In the genomic region with DNA sequence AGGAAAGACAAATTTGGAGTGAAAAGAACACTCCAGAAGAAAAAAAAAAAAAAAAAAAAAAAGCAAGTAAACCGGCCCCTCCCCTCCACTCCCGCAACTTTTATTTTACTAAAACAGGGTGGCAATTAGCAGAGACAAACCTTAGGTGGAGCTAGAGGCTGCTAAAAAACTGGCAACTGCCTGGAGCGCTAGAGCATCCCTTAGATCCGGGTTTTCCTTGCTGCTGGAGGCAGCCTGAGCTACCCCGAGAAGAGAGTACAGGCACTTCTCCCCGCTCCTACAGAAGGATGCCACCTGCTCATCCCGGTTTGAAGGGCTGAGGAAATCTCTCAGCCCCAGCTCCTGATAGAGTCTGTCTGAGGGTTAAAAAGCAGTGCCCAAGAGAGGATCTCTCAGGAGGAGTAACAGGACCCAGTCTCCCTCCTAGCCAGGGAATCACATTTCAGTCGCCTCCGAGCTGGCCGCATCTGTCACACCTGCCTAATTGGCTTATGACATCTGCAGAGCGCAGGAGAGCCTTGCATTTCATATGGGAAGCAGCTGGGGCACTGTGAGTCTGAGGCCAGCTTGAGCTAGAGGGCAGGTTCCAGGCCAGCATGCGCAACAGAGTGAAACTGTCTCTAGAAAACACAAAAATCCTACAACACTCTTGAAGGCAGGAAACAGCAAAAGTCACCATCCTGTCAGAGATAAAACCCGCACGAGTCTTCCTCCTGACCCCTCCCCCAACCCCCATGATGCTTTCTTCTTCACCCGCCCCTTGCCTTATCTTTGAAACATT, we compare ENCODE assay signal across 8 mouse cellular contexts. TPM values are rescaled to one million over a fixed set of nuclear protein-coding genes. Genes with fewer than 3 reads are reported as not detected.
DNase-seq lines count a peak whose midpoint lies in the region; ATAC-seq lines count a peak whose summit lies in the region.

No protein-coding gene starts in this region.

- no peaks in the 10 kb centered on the region; the same call in 1 of the 2 replicates for H3K36me3 ChIP-seq in heart, embryonic 11.5 days (ENCODE audit: control insufficient read depth, insufficient read depth, low read length)
- peaks cover 2% of the 10 kb centered on the region for H3K36me3 ChIP-seq in kidney, embryonic 15.5 days
- H3K36me3 ChIP-seq in liver, embryonic 11.5 days (ENCODE audit: control insufficient read depth, insufficient read depth, low read length), result no peaks in the 10 kb centered on the region

- H3K27ac ChIP-seq in heart, embryonic 11.5 days (ENCODE audit: low read depth, low read length), result peak overlapping the region; percentile 29; the same call in 1 of the 2 replicates
- no peak overlapping the region; the same call in 1 of the 2 replicates for H3K27ac ChIP-seq in kidney, embryonic 15.5 days
- no peak overlapping the region for H3K27ac ChIP-seq in liver, embryonic 11.5 days (ENCODE audit: low read depth, low read length)

- H3K9me3 ChIP-seq in heart, embryonic 11.5 days (replicated peaks; ENCODE audit: control insufficient read depth, low read length), result no peaks in the 10 kb centered on the region
- H3K9me3 ChIP-seq in kidney, embryonic 15.5 days (replicated peaks), result no peaks in the 10 kb centered on the region
- H3K9me3 ChIP-seq in liver, embryonic 11.5 days (ENCODE audit: control insufficient read depth, low read length), result no peaks in the 10 kb centered on the region

- peak overlapping the region; percentile 19 for H3K4me3 ChIP-seq in heart, embryonic 11.5 days (ENCODE audit: low read depth, low read length)
- H3K4me3 ChIP-seq in kidney, embryonic 15.5 days (replicated peaks), result peak overlapping the region; percentile 22
- peak overlapping the region; percentile 29 for H3K4me3 ChIP-seq in liver, embryonic 11.5 days (ENCODE audit: low read depth, low read length)

- no peaks in the 10 kb centered on the region for H3K27me3 ChIP-seq in heart, embryonic 11.5 days (ENCODE audit: control insufficient read depth, insufficient read depth, low read length)
- no peaks in the 10 kb centered on the region for H3K27me3 ChIP-seq in kidney, embryonic 15.5 days
- no peaks in the 10 kb centered on the region for H3K27me3 ChIP-seq in liver, embryonic 11.5 days (replicated peaks; ENCODE audit: control insufficient read depth, insufficient read depth, low read length)

- peak; percentile 57 for DNase-seq in urinary bladder, postnatal 14 days (ENCODE audit: low spot score)
- no peak for DNase-seq in urinary bladder, postnatal 10 days (ENCODE audit: low spot score)
- DNase-seq in embryo, embryonic 9.5 days (ENCODE audit: extremely low spot score), result peak; percentile 63
- DNase-seq in liver, embryonic 11.5 days (ENCODE audit: low spot score), result peak; percentile 58
- peak; percentile 80 for DNase-seq in naive thymus-derived CD4-positive, alpha-beta T cell, adult 2 months (ENCODE audit: low read depth)
- DNase-seq in thymus, postnatal 4 days, result peak; percentile 42

- H3K4me1 ChIP-seq in heart, embryonic 11.5 days (ENCODE audit: control insufficient read depth, insufficient read depth, low read length), result peaks cover 26% of the 10 kb centered on the region
- H3K4me1 ChIP-seq in kidney, embryonic 15.5 days, result peaks cover 9% of the 10 kb centered on the region
- H3K4me1 ChIP-seq in liver, embryonic 11.5 days (replicated peaks; ENCODE audit: control insufficient read depth, insufficient read depth, low read length), result peaks cover 26% of the 10 kb centered on the region

- 0 out of 2 replicates have a peak overlapping the region, but pooled peaks have one; percentile 43 for H3K9ac ChIP-seq in heart, embryonic 11.5 days (ENCODE audit: low read depth, low read length)
- H3K9ac ChIP-seq in kidney, embryonic 15.5 days, result peak overlapping the region; percentile 33; the same call in 1 of the 2 replicates
- peak overlapping the region; percentile 39 for H3K9ac ChIP-seq in liver, embryonic 11.5 days (ENCODE audit: low read depth, low read length)

- ATAC-seq in heart, embryonic 11.5 days (replicated peaks; ENCODE audit: insufficient number of reproducible peaks, low FRiP score, low TSS enrichment), result peak; percentile 53
- ATAC-seq in kidney, embryonic 15.5 days (replicated peaks; ENCODE audit: low FRiP score), result peak; percentile 87
- peak; percentile 69 for ATAC-seq in liver, embryonic 11.5 days (replicated peaks; ENCODE audit: low FRiP score)

- WGBS in heart, embryonic 11.5 days (ENCODE audit: insufficient replicate concordance), result 6% methylated on average over 15 of the region's 15 CpGs
- WGBS in kidney, embryonic 15.5 days, result 9% methylated on average over 15 of the region's 15 CpGs
- 5% methylated on average over 15 of the region's 15 CpGs for WGBS in liver, embryonic 11.5 days

- peak overlapping the region; percentile 62 for H3K4me2 ChIP-seq in heart, embryonic 11.5 days
- H3K4me2 ChIP-seq in kidney, embryonic 15.5 days, result peak overlapping the region; percentile 56
- peak overlapping the region; percentile 76 for H3K4me2 ChIP-seq in liver, embryonic 11.5 days

RNA-seq across cellular contexts. Expression of gene 2410004B18Rik, which starts 12.4 kb away (rescaled TPM):
- polyA plus RNA-seq in heart, embryonic 11.5 days (2014; fragmentation: Nextera tagmentation; extraction: Ambion mirVana), result 44.0 and 47.1 TPM in 2 replicates
- polyA plus RNA-seq in kidney, embryonic 15.5 days (2015; fragmentation: Nextera tagmentation; extraction: Ambion mirVana), result 50.2 and 52.7 TPM in 2 replicates
- 37.4 and 39.6 TPM in 2 replicates for polyA plus RNA-seq in liver, embryonic 11.5 days (2014; fragmentation: Nextera tagmentation; extraction: Ambion mirVana)

RNA-seq across cellular contexts. Expression of gene Bcl10, which starts 27.6 kb away (rescaled TPM):
- polyA plus RNA-seq in heart, embryonic 11.5 days (2014; fragmentation: Nextera tagmentation; extraction: Ambion mirVana), result 45.9 and 46.4 TPM in 2 replicates
- polyA plus RNA-seq in kidney, embryonic 15.5 days (2015; fragmentation: Nextera tagmentation; extraction: Ambion mirVana), result 52.2 and 53.5 TPM in 2 replicates
- polyA plus RNA-seq in liver, embryonic 11.5 days (2014; fragmentation: Nextera tagmentation; extraction: Ambion mirVana), result 36.5 and 39.1 TPM in 2 replicates

RNA-seq across cellular contexts. Expression of gene Syde2, which starts 37.4 kb away (rescaled TPM):
- polyA plus RNA-seq in heart, embryonic 11.5 days (2014; fragmentation: Nextera tagmentation; extraction: Ambion mirVana), result 5.3 and 5.8 TPM in 2 replicates
- 1.4 and 1.8 TPM in 2 replicates for polyA plus RNA-seq in kidney, embryonic 15.5 days (2015; fragmentation: Nextera tagmentation; extraction: Ambion mirVana)
- polyA plus RNA-seq in liver, embryonic 11.5 days (2014; fragmentation: Nextera tagmentation; extraction: Ambion mirVana), result 1.7 and 2.1 TPM in 2 replicates
